Mouse (Mus musculus): Measurements from ENCODE around the gene Recql5.
A peak's percentile ranks its signal among the peaks of the same experiment; 100 is the strongest.

Gene Recql5

DNA sequence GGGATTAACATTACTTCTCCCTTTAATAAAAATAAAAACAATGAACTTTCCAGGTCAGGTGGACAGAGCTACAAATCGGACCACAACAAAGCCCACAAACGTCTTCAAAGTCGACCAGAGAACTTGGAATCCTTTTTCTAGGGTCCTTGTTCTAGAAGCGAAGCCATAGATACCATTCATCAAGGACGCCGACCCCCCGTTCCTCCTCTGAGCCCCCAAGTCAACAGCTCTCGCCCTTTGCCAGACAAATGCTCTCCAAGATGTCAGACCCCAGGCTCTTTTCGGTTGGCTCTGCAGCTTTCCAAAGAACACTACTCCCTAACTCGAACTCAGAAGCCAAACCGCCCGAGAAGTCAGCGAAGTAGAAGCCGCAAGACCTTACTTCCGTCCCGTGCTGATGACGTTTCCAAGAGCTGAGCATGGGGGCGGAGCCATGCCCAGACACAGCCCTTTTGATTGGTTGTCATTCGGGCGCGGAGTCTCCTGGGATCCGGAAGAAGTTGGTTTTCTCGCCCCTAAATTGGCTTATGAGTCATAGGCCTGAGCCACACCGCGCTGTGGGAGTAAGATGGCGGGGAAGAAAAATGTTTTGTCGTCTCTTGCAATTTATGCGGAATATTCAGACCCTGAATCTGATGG lies at the start of gene Recql5, which contains the start of gene Sap30bp:
Gene Recql5 (minus strand): TSS at position 370 of the 639 bp plus-strand sequence.
Gene Sap30bp (plus strand): TSS at position 175 of the 639 bp plus-strand sequence.
- peak; percentile 90; the same call in 1 of the 2 replicates for ATAC-seq (ENCODE audit: insufficient number of reproducible peaks, low FRiP score, low TSS enrichment)

DNA sequence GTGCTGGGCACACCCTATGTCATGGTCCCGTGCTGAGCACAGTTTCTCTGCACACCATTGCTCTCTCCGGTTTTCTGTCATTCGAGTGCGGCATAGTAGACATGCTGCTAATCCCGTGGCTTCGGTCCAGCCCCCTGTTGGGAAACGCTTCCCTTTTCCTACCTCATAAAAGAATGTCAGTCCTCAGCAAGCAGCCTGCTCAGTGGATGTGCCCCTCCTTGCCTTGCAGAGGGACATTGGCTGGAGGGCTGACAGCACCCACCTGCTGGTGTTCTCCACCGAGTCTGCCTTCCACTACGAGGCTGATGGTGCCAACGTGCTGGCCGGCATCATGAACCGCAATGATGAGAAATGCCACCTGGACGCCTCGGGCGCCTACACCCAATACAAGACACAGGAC lies 49.2 kb upstream of the Recql5 start:
- ATAC-seq (ENCODE audit: insufficient number of reproducible peaks, low FRiP score, low TSS enrichment): no peak

- no peak for ATAC-seq (ENCODE audit: insufficient number of reproducible peaks, low FRiP score, low TSS enrichment)
Measured at GRCm38 (mm10) chr11:115975544-115975943, 42.3 kb upstream of the Recql5 start.

- no peak for ATAC-seq (ENCODE audit: insufficient number of reproducible peaks, low FRiP score, low TSS enrichment)
Measured at GRCm38 (mm10) chr11:115975083-115975420, 41.8 kb upstream of the Recql5 start.

DNA sequence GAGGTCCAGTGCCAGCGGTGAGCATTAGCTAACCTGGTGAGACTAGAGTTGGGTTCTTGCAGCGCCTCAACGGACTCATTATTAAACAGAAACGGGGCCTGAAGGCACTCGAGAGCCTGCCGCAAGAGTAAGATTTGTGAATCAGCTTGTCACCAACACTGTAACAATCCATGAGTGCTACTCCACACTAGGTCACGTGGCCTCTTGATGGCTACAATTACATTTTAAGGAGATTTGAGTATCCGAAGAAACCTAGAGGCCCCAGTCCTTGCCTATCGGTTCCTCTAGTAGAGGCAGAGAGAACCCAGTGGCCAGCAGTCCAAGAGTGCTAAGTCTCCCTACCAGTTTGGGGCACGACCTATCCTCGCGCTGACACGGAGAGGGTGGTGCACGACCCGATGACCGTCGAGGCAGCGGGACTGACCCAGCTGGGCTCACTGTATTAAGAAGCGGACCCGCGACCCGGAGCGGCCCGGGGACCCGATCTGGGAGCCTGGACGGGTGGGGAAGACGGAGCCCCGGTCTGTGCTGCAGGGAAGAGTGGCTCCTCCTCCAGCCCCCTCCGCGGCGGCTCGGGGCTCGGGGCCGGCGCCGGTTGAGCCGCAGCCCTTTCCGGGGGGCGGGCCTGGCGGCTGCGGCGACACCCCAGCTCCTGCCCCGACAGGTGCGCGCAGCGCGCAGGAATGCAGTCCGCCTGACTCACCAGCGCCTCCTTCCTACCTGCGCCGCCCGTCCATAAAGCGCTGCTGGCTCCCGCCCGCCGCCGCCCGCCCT lies 41.2 kb upstream of the Recql5 start, which contains the start of gene Itgb4:
Gene Itgb4 (plus strand): TSS at position 401 of the 774 bp plus-strand sequence.
- ATAC-seq (ENCODE audit: insufficient number of reproducible peaks, low FRiP score, low TSS enrichment): no peak

DNA sequence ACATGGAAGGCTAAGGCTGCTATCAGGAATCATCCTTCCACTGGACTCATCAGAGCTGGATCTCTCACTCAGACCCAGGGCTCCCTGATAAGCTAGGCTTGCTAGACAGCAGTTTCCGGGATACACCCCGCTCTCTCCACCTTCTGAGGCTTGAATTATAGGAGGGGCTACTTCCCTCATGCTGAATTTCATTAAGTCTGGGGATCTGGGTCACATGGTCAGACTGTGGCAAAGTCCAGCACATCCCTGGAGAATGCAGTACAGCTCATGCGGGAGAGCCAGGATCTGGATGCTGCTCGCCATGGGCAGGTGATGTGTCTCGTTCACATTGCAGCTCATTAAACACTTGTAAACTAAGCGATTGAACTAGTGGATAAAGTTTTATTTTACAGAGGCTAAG lies 37.7 kb upstream of the Recql5 start:
- ATAC-seq (ENCODE audit: insufficient number of reproducible peaks, low FRiP score, low TSS enrichment): no peak

GRCm38 (mm10) chr11:115970006-115970673 lies 36.9 kb upstream of the Recql5 start:
- ATAC-seq (ENCODE audit: insufficient number of reproducible peaks, low FRiP score, low TSS enrichment): no peak

DNA sequence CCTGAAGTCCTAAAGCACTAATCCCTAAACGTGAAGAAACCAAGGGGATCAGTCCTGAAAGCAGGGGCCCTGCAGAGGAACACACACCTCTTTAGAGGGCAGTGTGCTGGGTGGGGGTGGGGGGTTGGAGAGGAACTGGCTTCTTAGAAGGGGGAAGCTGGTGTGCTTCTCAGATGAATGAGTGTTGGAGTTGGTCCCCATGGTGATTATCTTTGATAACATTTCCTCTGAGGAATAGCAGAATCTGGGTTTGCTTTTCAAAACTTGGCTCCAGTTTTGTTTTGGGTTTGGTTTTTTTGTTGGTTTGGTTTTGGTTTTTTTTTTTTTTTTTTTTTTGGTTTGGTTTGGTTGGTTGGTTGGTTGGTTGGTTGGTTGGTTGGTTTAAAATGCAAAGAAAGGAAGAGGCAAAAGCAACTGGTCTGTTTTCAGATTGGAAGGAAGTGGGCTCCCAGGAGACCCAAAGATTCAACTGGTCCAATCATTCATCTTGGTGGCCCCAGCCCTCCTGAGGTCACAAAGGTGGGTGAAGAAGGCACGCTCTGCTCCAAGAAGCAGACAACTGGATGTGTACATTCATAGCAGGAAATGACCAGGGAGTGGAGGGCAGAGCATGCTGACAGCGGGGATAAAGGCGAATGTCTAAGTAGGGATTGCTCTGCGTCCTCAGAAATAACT lies 35.6 kb upstream of the Recql5 start:
- ATAC-seq (ENCODE audit: insufficient number of reproducible peaks, low FRiP score, low TSS enrichment): no peak

GRCm38 (mm10) chr11:115964977-115965604 lies 31.8 kb upstream of the Recql5 start:
- ATAC-seq (ENCODE audit: insufficient number of reproducible peaks, low FRiP score, low TSS enrichment): no peak

- no peak for ATAC-seq (ENCODE audit: insufficient number of reproducible peaks, low FRiP score, low TSS enrichment)
Measured at GRCm38 (mm10) chr11:115962651-115963412, 29.6 kb upstream of the Recql5 start.

DNA sequence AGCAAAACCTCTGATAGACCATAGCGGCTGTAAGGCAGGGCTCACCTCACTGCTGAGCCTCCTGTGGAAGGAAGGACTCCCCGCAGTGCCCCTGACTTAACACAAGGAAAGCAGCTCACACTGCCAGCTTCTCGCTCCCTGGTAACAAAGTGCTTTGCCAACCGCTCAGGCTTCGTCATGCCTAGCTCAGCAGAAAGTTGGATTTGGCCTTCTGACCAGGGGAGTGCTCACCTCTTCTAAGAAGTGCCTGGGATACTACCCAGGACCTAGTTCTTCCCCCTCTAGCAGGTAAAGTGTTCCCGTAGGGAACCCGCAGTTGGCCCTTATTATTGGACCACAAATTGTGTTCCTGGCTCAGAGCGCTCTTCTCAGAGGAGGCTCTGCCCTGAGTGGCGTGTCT lies 25.7 kb upstream of the Recql5 start:
- no peak for ATAC-seq (ENCODE audit: insufficient number of reproducible peaks, low FRiP score, low TSS enrichment)

GRCm38 (mm10) chr11:115957971-115958370 lies 24.7 kb upstream of the Recql5 start:
- ATAC-seq (ENCODE audit: insufficient number of reproducible peaks, low FRiP score, low TSS enrichment): no peak

GRCm38 (mm10) chr11:115956453-115956852 lies 23.2 kb upstream of the Recql5 start:
- ATAC-seq (ENCODE audit: insufficient number of reproducible peaks, low FRiP score, low TSS enrichment): no peak

GRCm38 (mm10) chr11:115955195-115955858 lies 22.1 kb upstream of the Recql5 start:
- ATAC-seq (ENCODE audit: insufficient number of reproducible peaks, low FRiP score, low TSS enrichment): no peak

DNA sequence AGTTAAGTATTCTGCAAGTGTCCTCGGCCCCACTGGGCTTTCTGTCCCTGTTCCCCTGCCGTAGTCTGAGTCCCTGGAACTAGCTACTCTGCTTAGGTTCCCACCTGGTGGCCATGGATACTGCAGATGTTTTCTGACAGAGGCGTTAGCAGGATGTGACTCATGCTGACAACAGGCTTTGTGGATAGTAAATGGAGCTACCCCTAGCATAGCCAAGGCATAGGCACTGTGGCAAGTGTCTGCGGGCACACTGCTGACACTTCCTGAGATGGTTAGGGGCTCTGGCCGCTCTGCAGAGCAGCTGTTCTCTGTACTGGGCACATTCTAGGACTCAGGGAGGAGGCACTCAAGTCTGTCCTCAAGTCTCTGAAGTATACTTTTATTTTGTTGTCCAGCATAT lies 21.4 kb upstream of the Recql5 start:
- ATAC-seq (ENCODE audit: insufficient number of reproducible peaks, low FRiP score, low TSS enrichment): no peak

- ATAC-seq (ENCODE audit: insufficient number of reproducible peaks, low FRiP score, low TSS enrichment): no peak
Measured at GRCm38 (mm10) chr11:115950719-115951118, 17.4 kb upstream of the Recql5 start.

GRCm38 (mm10) chr11:115948316-115948715 lies 15.0 kb upstream of the Recql5 start:
- ATAC-seq (ENCODE audit: insufficient number of reproducible peaks, low FRiP score, low TSS enrichment): no peak; the same call in 1 of the 2 replicates

DNA sequence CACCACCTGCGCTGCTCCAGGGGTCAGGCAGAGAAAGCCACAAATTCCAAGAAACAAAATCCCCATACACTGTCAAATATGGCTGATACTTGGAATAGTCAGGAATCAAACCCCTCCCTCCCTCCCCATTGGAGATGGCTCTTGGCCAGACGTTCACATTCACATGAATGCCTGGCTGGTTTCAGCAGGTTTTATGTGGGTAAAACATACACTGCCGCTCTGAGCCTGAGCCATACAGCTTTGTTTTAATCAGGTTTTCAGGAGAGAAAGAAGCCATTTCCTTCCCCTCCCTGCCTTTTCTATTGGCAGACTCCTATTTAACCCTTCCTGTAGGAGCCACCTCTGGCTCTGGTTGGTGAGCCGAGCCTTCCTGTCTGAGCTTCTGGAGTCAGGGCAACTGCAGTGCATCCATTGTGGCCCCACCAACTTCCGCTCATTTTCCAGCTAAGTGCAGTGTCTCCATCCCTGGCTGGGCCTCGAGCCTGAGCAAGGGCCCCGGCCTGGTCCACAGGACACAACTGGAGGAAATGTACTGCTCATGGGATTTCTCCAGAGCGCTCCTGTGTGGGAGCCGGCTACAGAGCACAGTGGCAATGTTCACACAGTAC lies 13.0 kb upstream of the Recql5 start:
- no peak for ATAC-seq (ENCODE audit: insufficient number of reproducible peaks, low FRiP score, low TSS enrichment)

GRCm38 (mm10) chr11:115945247-115945646 lies 12.0 kb upstream of the Recql5 start:
- no peak for ATAC-seq (ENCODE audit: insufficient number of reproducible peaks, low FRiP score, low TSS enrichment)

Data from cerebellum, adult (tissue).